Mouse (Mus musculus) lung, embryonic 14.5 days (tissue): ENCODE data around the gene Sncb. TPM values are rescaled to one million over a fixed set of nuclear protein-coding genes. Genes with fewer than 3 reads are reported as not detected.
A peak's percentile ranks its signal among the peaks of the same experiment; 100 is the strongest.

Source experiments
- ATAC-seq: fragments of 200-750 bp; cut with Nextera tagmentation; 2 replicates; pipeline ENCODE4 v1.8.0; 2017; ENCODE audit warnings: mild to moderate bottlenecking, moderate TSS enrichment, moderate library complexity; ENCODE audit not compliant: insufficient read depth
- DNase-seq: peaks from one replicate; pipeline ENCODE4 v3.0.0-alpha.2; 2015
- H3K27ac ChIP-seq: fragments of 300-500 bp; sonication (generic); 2 replicates; pipeline ENCODE4 v1.5.1; 2014; ENCODE audit warnings: low read depth, mild to moderate bottlenecking, moderate library complexity
- H3K27me3 ChIP-seq: fragments of 300-500 bp; sonication (generic); 2 replicates; pipeline ENCODE4 v1.6.1; 2014; ENCODE audit warnings: low read length, control low read depth; ENCODE audit not compliant: insufficient read depth
- H3K36me3 ChIP-seq: fragments of 300-500 bp; sonication (generic); 2 replicates; pipeline ENCODE4 v1.6.1; 2014; ENCODE audit warnings: control low read depth; ENCODE audit not compliant: insufficient read depth
- H3K4me1 ChIP-seq: fragments of 300-500 bp; sonication (generic); 2 replicates; pipeline ENCODE4 v1.6.1; 2014; ENCODE audit warnings: antibody characterized with exemption, control low read depth; ENCODE audit not compliant: insufficient read depth
- H3K4me2 ChIP-seq: fragments of 300-500 bp; sonication (generic); 2 replicates; pipeline ENCODE4 v1.6.1; 2014; ENCODE audit warnings: mild to moderate bottlenecking
- H3K4me3 ChIP-seq: fragments of 300-500 bp; sonication (generic); 2 replicates; pipeline ENCODE4 v1.5.1; 2014; ENCODE audit warnings: low read depth, low read length
- H3K9ac ChIP-seq: fragments of 300-500 bp; sonication (generic); 2 replicates; pipeline ENCODE4 v1.6.1; 2014
- H3K9me3 ChIP-seq: fragments of 300-500 bp; sonication (generic); 2 replicates; pipeline ENCODE4 v1.6.1; 2016; ENCODE audit warnings: low read depth, low read length, control low read depth
- CTCF ChIP-seq: IDR thresholded peaks from 2 replicates; pipeline ENCODE4 v1.5.1; 2016; ENCODE audit warnings: antibody characterized with exemption, low read depth
- WGBS: fragments of 180-500 bp; shearing (Covaris S2); extraction: QIAGEN DNeasy Blood & Tissue Kit; methylation state at CpG from one replicate; pipeline ENCODE4 v1.1.7; 2014; 5-methylcytosine and 5-hydroxymethylcytosine counted together
- polyA plus RNA-seq: library from polyadenylated mRNA; unstranded; fragments of >200 nt; fragmentation: Nextera tagmentation; extraction: Ambion mirVana; gene quantifications from 2 replicates; pipeline ENCODE4 v1.2.1, GENCODE M21; 2014

Gene Sncb
- polyA plus RNA-seq, 1 experiment from 2014 or later, result not detected

GRCm38 (mm10) chr13:54753733-54754132 is 12.7 kb downstream of the Sncb start:
- Histone ChIP-seq H3K9ac (no peak overlapping the region), H3K4me1 (peaks cover 3% of the 10 kb centered on the region; the same call in 1 of the 2 replicates), H3K4me2 (no peak overlapping the region), H3K27ac (no peak overlapping the region), H3K27me3 (peaks cover 28% of the 10 kb centered on the region), H3K4me3 (no peak overlapping the region), H3K36me3 (no peaks in the 10 kb centered on the region), H3K9me3 (no peaks in the 10 kb centered on the region)
- TF ChIP-seq CTCF, result no peak
- DNase-seq (no peak), ATAC-seq (no peak)
- WGBS, result 44% methylated on average over 6 of the region's 6 CpGs

DNA sequence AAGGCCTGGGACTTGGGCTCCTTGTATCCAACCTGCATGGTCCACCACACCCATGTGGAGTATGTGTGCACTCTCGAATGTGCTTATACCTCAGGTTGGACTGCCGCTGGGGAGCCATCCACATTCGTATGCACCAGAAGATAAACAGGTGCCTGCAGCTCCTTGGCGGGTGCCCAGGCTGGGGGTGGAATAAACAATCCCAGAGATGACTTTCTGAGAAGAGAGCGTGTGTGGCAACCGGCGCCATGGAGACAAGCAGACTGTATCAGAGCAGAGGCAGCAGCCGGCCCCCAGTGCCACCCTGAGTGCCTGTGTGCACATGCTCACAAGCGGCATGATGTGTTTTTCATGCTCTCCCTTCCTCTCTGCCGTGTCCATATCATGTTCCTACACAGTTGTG is 13.7 kb downstream of the Sncb start:
- H3K27ac ChIP-seq, result no peak overlapping the region
- peaks cover 34% of the 10 kb centered on the region for H3K27me3 ChIP-seq
- no peak for TF ChIP-seq CTCF
- H3K9me3 ChIP-seq, result no peaks in the 10 kb centered on the region
- no peak for ATAC-seq
- H3K36me3 ChIP-seq, result no peaks in the 10 kb centered on the region
- H3K4me2 ChIP-seq, result no peak overlapping the region
- no peak for DNase-seq
- WGBS, result 54% methylated on average over 10 of the region's 10 CpGs
- H3K9ac ChIP-seq, result no peak overlapping the region
- H3K4me3 ChIP-seq, result no peak overlapping the region
- peaks cover 1% of the 10 kb centered on the region; the same call in 1 of the 2 replicates for H3K4me1 ChIP-seq

- no peaks in the 10 kb centered on the region for H3K9me3 ChIP-seq
- no peak overlapping the region for H3K27ac ChIP-seq
- WGBS, result 2% methylated on average over 8 of the region's 8 CpGs
- H3K4me1 ChIP-seq, result no peaks in the 10 kb centered on the region
- no peak overlapping the region for H3K4me2 ChIP-seq
- no peak for TF ChIP-seq CTCF
- peaks cover 32% of the 10 kb centered on the region for H3K27me3 ChIP-seq
- DNase-seq (peak; percentile 82), ATAC-seq (no peak)
- no peaks in the 10 kb centered on the region for H3K36me3 ChIP-seq
- no peak overlapping the region for H3K9ac ChIP-seq
- no peak overlapping the region for H3K4me3 ChIP-seq
Observed at GRCm38 (mm10) chr13:54750699-54751098, 15.7 kb downstream of the Sncb start.

GRCm38 (mm10) chr13:54749864-54750411 is 16.5 kb downstream of the Sncb start, which contains the start of gene Gprin1:
Gprin1 (minus strand) TSS chr13:54749874.
- Histone ChIP-seq H3K9ac (no peak within 1 kb of the TSS), H3K4me2 (peak within 1 kb of the TSS; percentile 82), H3K36me3 (no peaks in the 10 kb centered on the region), H3K4me1 (no peaks in the 10 kb centered on the region), H3K27me3 (peaks cover 32% of the 10 kb centered on the region), H3K9me3 (no peaks in the 10 kb centered on the region), H3K4me3 (peak within 1 kb of the TSS; percentile 53), H3K27ac (no peak within 1 kb of the TSS)
- DNase-seq (peak; percentile 25), ATAC-seq (peak; percentile 45; the same call in 1 of the 2 replicates)
- TF ChIP-seq CTCF, result no peak
- WGBS, result 3% methylated on average over 29 of the region's 29 CpGs

- ATAC-seq (peak; percentile 87), DNase-seq (peak; percentile 82)
- H3K27me3 ChIP-seq, result peaks cover 32% of the 10 kb centered on the region
- no peaks in the 10 kb centered on the region for H3K4me1 ChIP-seq
- no peaks in the 10 kb centered on the region for H3K36me3 ChIP-seq
- H3K9me3 ChIP-seq, result no peaks in the 10 kb centered on the region
- TF ChIP-seq CTCF, result no peak
- 2% methylated on average over 81 of the region's 100 CpGs for WGBS
- H3K4me2 ChIP-seq, result peak overlapping the region; percentile 82
- H3K4me3 ChIP-seq, result peak overlapping the region; percentile 53
- H3K9ac ChIP-seq, result no peak overlapping the region
- no peak overlapping the region for H3K27ac ChIP-seq
Observed at GRCm38 (mm10) chr13:54749061-54749863, 17.1 kb downstream of the Sncb start.

DNA sequence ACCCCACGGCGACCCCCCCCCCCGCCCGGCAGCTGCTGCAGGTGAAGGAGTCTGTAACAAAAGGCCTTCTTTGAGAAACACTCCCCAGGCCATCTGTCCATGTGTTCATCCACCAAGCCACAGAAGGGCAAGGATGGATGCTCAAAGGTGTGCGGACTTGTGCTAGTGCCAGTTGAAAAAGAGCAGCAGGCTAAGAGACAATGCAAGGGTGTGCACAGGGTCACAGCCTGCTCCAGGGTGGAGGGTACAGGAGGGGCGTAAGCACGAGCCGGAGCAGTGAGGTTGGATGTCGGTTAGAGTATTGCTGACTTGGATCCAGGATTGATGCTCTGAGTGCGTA is 17.7 kb downstream of the Sncb start:
- Histone ChIP-seq H3K4me2 (peak overlapping the region; percentile 82), H3K9ac (no peak overlapping the region), H3K4me3 (peak overlapping the region; percentile 53; the same call in 1 of the 2 replicates), H3K27ac (no peak overlapping the region), H3K27me3 (peaks cover 32% of the 10 kb centered on the region), H3K36me3 (no peaks in the 10 kb centered on the region), H3K4me1 (no peaks in the 10 kb centered on the region), H3K9me3 (no peaks in the 10 kb centered on the region)
- no peak for ATAC-seq
- no peak for TF ChIP-seq CTCF
- DNase-seq, result no peak
- 42% methylated on average over 10 of the region's 10 CpGs for WGBS

- no peak for TF ChIP-seq CTCF
- Histone ChIP-seq H3K36me3 (no peaks in the 10 kb centered on the region), H3K4me1 (no peaks in the 10 kb centered on the region), H3K27ac (no peak overlapping the region), H3K27me3 (peaks cover 32% of the 10 kb centered on the region), H3K4me3 (no peak overlapping the region), H3K9me3 (no peaks in the 10 kb centered on the region), H3K9ac (no peak overlapping the region), H3K4me2 (no peak overlapping the region)
- DNase-seq (no peak), ATAC-seq (no peak)
- WGBS, result 75% methylated on average over 8 of the region's 8 CpGs
Observed at GRCm38 (mm10) chr13:54748190-54748589, 18.2 kb downstream of the Sncb start.
